Mouse (Mus musculus) intestine, embryonic 14.5 days (tissue): ENCODE measurements around the gene Irak1. TPM values are rescaled to one million over a fixed set of nuclear protein-coding genes. Genes with fewer than 3 reads are reported as not detected.
A peak's percentile ranks its signal among the peaks of the same experiment; 100 is the strongest.

Source experiments
- ATAC-seq: fragments of 200-750 bp; cut with Nextera tagmentation; replicated peaks from 2 replicates; pipeline ENCODE4 v1.8.0; 2017; ENCODE audit warnings: low read depth, moderate number of reproducible peaks, moderate TSS enrichment, moderate library complexity; ENCODE audit not compliant: low FRiP score, low TSS enrichment
- DNase-seq: peaks from one replicate; pipeline ENCODE4 v3.0.0-alpha.2; 2018; ENCODE audit warnings: low spot score
- H3K27ac ChIP-seq: fragments of 300-500 bp; sonication (generic); 2 replicates; pipeline ENCODE4 v1.5.1; 2014; ENCODE audit warnings: low read depth, mild to moderate bottlenecking, control low read depth
- H3K27me3 ChIP-seq: fragments of 300-500 bp; sonication (generic); replicated peaks from 2 replicates; pipeline ENCODE4 v1.6.1; 2014; ENCODE audit warnings: low read length, control low read depth; ENCODE audit not compliant: control insufficient read depth, insufficient read depth
- H3K36me3 ChIP-seq: fragments of 300-500 bp; sonication (generic); 2 replicates; pipeline ENCODE4 v1.6.1; 2014; ENCODE audit warnings: low read length, control low read depth; ENCODE audit not compliant: control insufficient read depth, insufficient read depth
- H3K4me1 ChIP-seq: fragments of 300-500 bp; sonication (generic); replicated peaks from 2 replicates; pipeline ENCODE4 v1.6.1; 2014; ENCODE audit warnings: low read length, control low read depth, mixed read lengths; ENCODE audit not compliant: control insufficient read depth, insufficient read depth
- H3K4me2 ChIP-seq: fragments of 300-500 bp; sonication (generic); 2 replicates; pipeline ENCODE4 v1.6.1; 2014; ENCODE audit warnings: low read length
- H3K4me3 ChIP-seq: fragments of 300-500 bp; sonication (generic); 2 replicates; pipeline ENCODE4 v1.5.1; 2014; ENCODE audit warnings: low read depth, low read length, control low read depth, mixed read lengths
- H3K9ac ChIP-seq: fragments of 300-500 bp; sonication (generic); 2 replicates; pipeline ENCODE4 v1.6.1; 2014; ENCODE audit warnings: mild to moderate bottlenecking, low read length
- H3K9me3 ChIP-seq: fragments of 300-500 bp; sonication (generic); 2 replicates; pipeline ENCODE4 v1.6.1; 2016; ENCODE audit warnings: low read length, control low read depth; ENCODE audit not compliant: control insufficient read depth
- WGBS: fragments of 180-500 bp; shearing (Covaris S2); extraction: QIAGEN DNeasy Blood & Tissue Kit; methylation state at CpG from one replicate; pipeline ENCODE4 v1.1.7; 2014; 5-methylcytosine and 5-hydroxymethylcytosine counted together
- polyA plus RNA-seq: library from polyadenylated mRNA; unstranded; fragments of >200 nt; fragmentation: Nextera tagmentation; extraction: Ambion mirVana; gene quantifications from 2 replicates; pipeline ENCODE4 v1.2.1, GENCODE M21; 2014

The Irak1 gene
- polyA plus RNA-seq, 1 experiment from 2014 or later = 50.8 TPM

DNA sequence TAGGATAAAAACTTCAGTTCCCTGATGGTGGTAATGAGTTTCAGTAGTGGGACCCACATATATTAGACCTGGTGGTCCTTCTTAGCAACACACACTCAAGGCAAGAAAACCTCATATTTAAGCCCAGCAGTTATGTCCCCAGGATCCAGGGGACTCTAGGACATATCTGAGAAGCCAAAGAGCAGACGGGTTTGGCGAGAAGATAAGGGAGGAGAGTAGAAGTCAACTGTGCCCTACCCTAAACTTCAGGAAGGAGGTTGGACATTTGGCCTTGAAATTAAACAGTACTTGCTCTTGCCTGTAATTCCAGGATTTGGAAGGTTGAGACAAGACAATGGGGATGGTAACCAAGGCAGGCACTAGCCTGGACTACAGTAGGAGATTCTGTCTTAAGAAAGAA lies 54.0 kb downstream of the Irak1 start:
- Histone ChIP-seq H3K4me1 (no peaks in the 10 kb centered on the region), H3K36me3 (no peaks in the 10 kb centered on the region), H3K27ac (no peak overlapping the region), H3K4me3 (no peak overlapping the region), H3K9me3 (no peaks in the 10 kb centered on the region), H3K4me2 (no peak overlapping the region), H3K9ac (no peak overlapping the region), H3K27me3 (0 out of 2 replicates have a peak, but pooled peaks cover 7% of the 10 kb centered on the region)
- ATAC-seq (no peak), DNase-seq (no peak)
- WGBS = 82% methylated on average over 2 of the region's 2 CpGs

DNA sequence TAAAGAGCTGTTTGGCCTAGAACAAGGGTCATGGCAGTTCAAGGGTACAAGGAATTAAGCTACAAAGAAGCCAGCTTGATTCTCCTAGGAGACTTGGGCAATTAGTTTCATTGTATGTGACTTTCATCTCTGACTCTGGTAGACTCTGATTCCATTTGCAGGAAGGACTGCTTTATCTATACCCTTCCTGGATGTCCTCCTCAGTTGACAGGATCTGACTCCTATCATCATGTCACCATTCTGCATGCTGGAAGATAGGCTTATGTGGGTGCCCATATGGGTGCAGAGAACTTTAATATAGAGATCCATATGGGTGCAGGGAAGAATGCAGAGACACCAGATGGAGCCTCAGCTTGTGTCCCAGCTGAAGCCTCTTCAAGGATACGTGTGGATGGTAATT lies 54.6 kb downstream of the Irak1 start:
- ATAC-seq = no peak
- DNase-seq = no peak
- WGBS = 81% methylated on average over 1 of the region's 1 CpGs
- no peak overlapping the region for H3K4me2 ChIP-seq
- H3K27me3 ChIP-seq = 0 out of 2 replicates have a peak, but pooled peaks cover 7% of the 10 kb centered on the region
- no peaks in the 10 kb centered on the region for H3K4me1 ChIP-seq
- no peak overlapping the region for H3K27ac ChIP-seq
- H3K36me3 ChIP-seq = no peaks in the 10 kb centered on the region
- no peaks in the 10 kb centered on the region for H3K9me3 ChIP-seq
- H3K4me3 ChIP-seq = no peak overlapping the region
- H3K9ac ChIP-seq = no peak overlapping the region

GRCm38 (mm10) chrX:73967177-73968075 lies 56.3 kb downstream of the Irak1 start:
- H3K4me1 ChIP-seq = 0 out of 2 replicates have a peak, but pooled peaks cover 4% of the 10 kb centered on the region
- H3K4me2 ChIP-seq = peak overlapping the region; percentile 48
- ATAC-seq (peak; percentile 87), DNase-seq (peak; percentile 94)
- peak overlapping the region; percentile 61 for H3K4me3 ChIP-seq
- H3K27ac ChIP-seq = peak overlapping the region; percentile 97
- H3K9ac ChIP-seq = peak overlapping the region; percentile 83
- no peaks in the 10 kb centered on the region for H3K36me3 ChIP-seq
- H3K27me3 ChIP-seq = 0 out of 2 replicates have a peak, but pooled peaks cover 7% of the 10 kb centered on the region
- WGBS = 9% methylated on average over 59 of the region's 60 CpGs
- no peaks in the 10 kb centered on the region for H3K9me3 ChIP-seq

GRCm38 (mm10) chrX:73966248-73967176 lies 57.2 kb downstream of the Irak1 start, which contains the start of gene Hcfc1:
Gene Hcfc1 (minus strand): TSS chrX:73966357.
- H3K27ac ChIP-seq = peak within 1 kb of the TSS; percentile 97
- no peaks in the 10 kb centered on the region for H3K9me3 ChIP-seq
- WGBS = 9% methylated on average over 56 of the region's 58 CpGs
- ATAC-seq (peak; percentile 78), DNase-seq (peak; percentile 88)
- 0 out of 2 replicates have a peak, but pooled peaks cover 4% of the 10 kb centered on the region for H3K4me1 ChIP-seq
- H3K36me3 ChIP-seq = no peaks in the 10 kb centered on the region; the same call in 1 of the 2 replicates
- H3K9ac ChIP-seq = peak within 1 kb of the TSS; percentile 83
- 0 out of 2 replicates have a peak, but pooled peaks cover 7% of the 10 kb centered on the region for H3K27me3 ChIP-seq
- peak within 1 kb of the TSS; percentile 61 for H3K4me3 ChIP-seq
- H3K4me2 ChIP-seq = peak within 1 kb of the TSS; percentile 62

- ATAC-seq = no peak
- H3K27me3 ChIP-seq = 0 out of 2 replicates have a peak, but pooled peaks cover 7% of the 10 kb centered on the region
- H3K4me1 ChIP-seq = 0 out of 2 replicates have a peak, but pooled peaks cover 4% of the 10 kb centered on the region
- H3K9me3 ChIP-seq = no peaks in the 10 kb centered on the region
- peaks cover 6% of the 10 kb centered on the region for H3K36me3 ChIP-seq
- peak overlapping the region; percentile 62 for H3K4me2 ChIP-seq
- peak overlapping the region; percentile 97; the same call in 1 of the 2 replicates for H3K27ac ChIP-seq
- 10% methylated on average over 20 of the region's 20 CpGs for WGBS
- peak overlapping the region; percentile 83 for H3K9ac ChIP-seq
- no peak for DNase-seq
- H3K4me3 ChIP-seq = peak overlapping the region; percentile 61
These were observed 58.4 kb downstream of the Irak1 start for GRCm38 (mm10) chrX:73965307-73965706.

GRCm38 (mm10) chrX:73964363-73964762 lies 59.4 kb downstream of the Irak1 start:
- 0 out of 2 replicates have a peak, but pooled peaks cover 4% of the 10 kb centered on the region for H3K4me1 ChIP-seq
- H3K9ac ChIP-seq = peak overlapping the region; percentile 32
- H3K36me3 ChIP-seq = peaks cover 13% of the 10 kb centered on the region
- DNase-seq (peak; percentile 54), ATAC-seq (no peak)
- no peaks in the 10 kb centered on the region for H3K9me3 ChIP-seq
- H3K4me3 ChIP-seq = peak overlapping the region; percentile 61
- H3K27ac ChIP-seq = no peak overlapping the region
- peak overlapping the region; percentile 62 for H3K4me2 ChIP-seq
- H3K27me3 ChIP-seq = 0 out of 2 replicates have a peak, but pooled peaks cover 7% of the 10 kb centered on the region
- 40% methylated on average over 3 of the region's 3 CpGs for WGBS
